Mouse (Mus musculus) bone marrow macrophage, adult 2 months (primary cell): Measurements from ENCODE around the gene Dclk3.

ENCODE experiments used
- CTCF ChIP-seq: IDR thresholded peaks from 2 replicates; pipeline ENCODE4 v1.5.1; 2012; ENCODE audit warnings: low read depth, mild to moderate bottlenecking, low read length, moderate library complexity
- POLR2A ChIP-seq: IDR thresholded peaks from 2 replicates; pipeline ENCODE4 v1.6.1; 2012; ENCODE audit warnings: mild to moderate bottlenecking, low read depth, low read length, borderline replicate concordance

GRCm38 (mm10) chr9:111453895-111454294 lies 15.0 kb downstream of the Dclk3 start:
- TF ChIP-seq CTCF (no peak), POLR2A (no peak)
